Mouse (Mus musculus) MEL (cell line): ENCODE data around the gene 4930539E08Rik.

Experiments
- CTCF ChIP-seq, 3 experiments: IDR thresholded peaks in 2 of 3; conservative IDR thresholded peaks in 1 of 3; 2 replicates each; pipeline ENCODE4 v1.5.1; 2011 to 2012; ENCODE audit warnings: low read length in 3 of 3, low read depth in 2 of 3, mild to moderate bottlenecking in 2 of 3, improper control_type of control experiment in 1 of 3, inconsistent platforms in 1 of 3, mixed read lengths in 1 of 3, moderate library complexity in 1 of 3; ENCODE audit not compliant: control insufficient read depth in 1 of 3, insufficient read depth in 1 of 3, poor library complexity in 1 of 3, severe bottlenecking in 1 of 3
- E2F4 ChIP-seq: IDR thresholded peaks from 2 replicates; pipeline ENCODE4 v1.6.1; 2011; ENCODE audit warnings: low read depth, low read length, improper control_type of control experiment, borderline replicate concordance
- EP300 ChIP-seq, 2 experiments: IDR thresholded peaks; 2 replicates each; pipeline ENCODE4 v1.6.1; 2011; ENCODE audit warnings: improper control_type of control experiment in 2 of 2, low read length in 2 of 2, low read depth in 1 of 2, mild to moderate bottlenecking in 1 of 2
- MAFK ChIP-seq: IDR thresholded peaks from 2 replicates; pipeline ENCODE4 v1.6.1; 2011; ENCODE audit warnings: low read depth, mild to moderate bottlenecking, low read length, improper control_type of control experiment, borderline replicate concordance
- MXI1 ChIP-seq: IDR thresholded peaks from 2 replicates; pipeline ENCODE4 v1.6.1; 2011; ENCODE audit warnings: mild to moderate bottlenecking, low read depth, low read length, improper control_type of control experiment
- NELFE ChIP-seq: IDR thresholded peaks from 2 replicates; pipeline ENCODE4 v1.6.1; 2011; ENCODE audit warnings: low read depth, low read length, improper control_type of control experiment
- NRF1 ChIP-seq: IDR thresholded peaks from 2 replicates; pipeline ENCODE4 v1.6.1; 2014; ENCODE audit warnings: low read depth, mild to moderate bottlenecking, inconsistent platforms, low read length, improper control_type of control experiment, moderate library complexity; ENCODE audit not compliant: poor library complexity, insufficient read depth, severe bottlenecking
- TCF12 ChIP-seq: IDR thresholded peaks from 2 replicates; pipeline ENCODE4 v1.6.1; 2014; ENCODE audit warnings: low read depth, mild to moderate bottlenecking, inconsistent platforms, low read length, improper control_type of control experiment, moderate library complexity
- ZC3H11A ChIP-seq: IDR thresholded peaks from 2 replicates; pipeline ENCODE4 v1.6.1; 2012; ENCODE audit warnings: low read depth, mild to moderate bottlenecking, inconsistent platforms, low read length, improper control_type of control experiment
- ZNF384 ChIP-seq: IDR thresholded peaks from 2 replicates; pipeline ENCODE4 v1.6.1; 2012; ENCODE audit warnings: low read depth, mild to moderate bottlenecking, inconsistent platforms, low read length, improper control_type of control experiment

GRCm38 (mm10) chr17:28864464-28864863 is 50.7 kb downstream of the 4930539E08Rik start:
- TF ChIP-seq CTCF (IDR thresholded peaks at IDR 0.05 in 2 of 3, conservative IDR thresholded peaks at IDR 0.05 in 1 of 3; ENCODE audit: control insufficient read depth in 1 of 3, insufficient read depth in 1 of 3, low read depth in 2 of 3, low read length in 3 of 3, poor library complexity in 1 of 3, severe bottlenecking in 1 of 3) (no peak), EP300 (IDR thresholded peaks at IDR 0.05; ENCODE audit: low read depth in 1 of 2, low read length in 2 of 2) (no peak), TCF12 (no peak), E2F4 (no peak), ZNF384 (no peak), MXI1 (no peak), NRF1 (no peak), ZC3H11A (no peak), MAFK (no peak), NELFE (no peak)
